ENCODE assay signal across 16 mouse cellular contexts in genomic region chrX:122298226-122298625, GRCm38 (mm10).
DNase-seq lines count a peak whose midpoint lies in the region.
"Had no signal": no experiment of that assay in that cellular context is flagged by ENCODE, and none has a peak within 500 bp of the region (broad histone marks: within the 10 kb centered on the region; RNA-seq: fewer than 3 reads in every experiment).

No protein-coding gene starts in this region.

- DNase-seq in ES-CJ7 (ENCODE audit: low read depth, low spot score) (peak; percentile 80), ZHBTc4 (ENCODE audit: low read depth, low spot score) (peak; percentile 70)
- no peak for DNase-seq in right cerebral cortex, postnatal 10 days (ENCODE audit: low spot score in 2 of 2)
- DNase-seq in layer of hippocampus, adult 18-20 months (ENCODE audit: low spot score in 2 of 2): no peak
- DNase-seq: adrenal gland, adult 2 months; adrenal gland, adult 8-10 months; adrenal gland, postnatal 10 days; adrenal gland, postnatal 14 days; adrenal gland, postnatal 25 days; adrenal gland, postnatal 36 days; B cell, adult 2 months; cerebellum, adult 11 months; cerebellum, adult 11-12 months; cerebellum, adult 18-20 months; cerebellum, adult 2 months; cerebellum, adult 8-10 months had no signal

Comparison
In these comparisons a context has a peak if more than half of its experiments do, and no peak if none do; other contexts are left out.
1. DNase-seq: peak in ES-CJ7 (single experiment) and ZHBTc4 (single experiment); none in right cerebral cortex, postnatal 10 days (0 of 2) and layer of hippocampus, adult 18-20 months (0 of 2).